Mouse (Mus musculus) thymus, adult 2 months (tissue): ENCODE measurements around the gene Dip2c. TPM values are rescaled to one million over a fixed set of nuclear protein-coding genes. Genes with fewer than 3 reads are reported as not detected.

Experiments
- DNase-seq: peaks from one replicate; pipeline ENCODE4 v3.0.0; 2021
- H3K27ac ChIP-seq: fragments of 200-500 bp; 2 replicates; pipeline ENCODE4 v1.5.1; 2012; ENCODE audit warnings: low read length, control low read depth; ENCODE audit not compliant: control insufficient read depth, insufficient read depth
- H3K27me3 ChIP-seq: fragments of 200-500 bp; 2 replicates; pipeline ENCODE4 v1.6.1; 2012; ENCODE audit warnings: mild to moderate bottlenecking, low read length, moderate library complexity, mixed read lengths; ENCODE audit not compliant: control insufficient read depth, insufficient read depth
- H3K36me3 ChIP-seq: fragments of 200-500 bp; 2 replicates; pipeline ENCODE4 v1.6.1; 2012; ENCODE audit warnings: mild to moderate bottlenecking, low read length, moderate library complexity; ENCODE audit not compliant: control insufficient read depth, insufficient read depth
- H3K4me1 ChIP-seq: fragments of 200-500 bp; replicated peaks from 2 replicates; pipeline ENCODE4 v1.6.1; 2012; ENCODE audit warnings: low read length; ENCODE audit not compliant: control insufficient read depth, insufficient read depth
- H3K4me3 ChIP-seq: fragments of 200-500 bp; 2 replicates; pipeline ENCODE4 v1.5.1; 2012; ENCODE audit warnings: mild to moderate bottlenecking, low read length, control low read depth, moderate library complexity; ENCODE audit not compliant: control insufficient read depth, insufficient read depth
- CTCF ChIP-seq: fragments of 200-500 bp; IDR thresholded peaks from 2 replicates; pipeline ENCODE4 v1.5.1; 2012; ENCODE audit warnings: mild to moderate bottlenecking, control low read depth, low read length, moderate library complexity, borderline replicate concordance; ENCODE audit not compliant: control insufficient read depth, poor library complexity, insufficient read depth; ENCODE audit errors: extremely low read depth
- POLR2A ChIP-seq: fragments of 200-500 bp; IDR thresholded peaks from 2 replicates; pipeline ENCODE4 v1.6.1; 2012; ENCODE audit warnings: mild to moderate bottlenecking, low read length, control low read depth, moderate library complexity; ENCODE audit not compliant: control insufficient read depth, poor library complexity, insufficient read depth; ENCODE audit errors: extremely low read depth
- WGBS: fragments of 180-500 bp; shearing (Covaris S2); methylation state at CpG from one replicate; pipeline ENCODE4 v1.1.7; 2018; 5-methylcytosine and 5-hydroxymethylcytosine counted together
- polyA plus RNA-seq: library from polyadenylated mRNA; depleted of rRNA; stranded (reverse); fragments of >200 nt; gene quantifications from 2 replicates; pipeline ENCODE4 v1.2.3, GENCODE M21; 2012

Gene Dip2c
- polyA plus RNA-seq, 1 experiment: 6.5 TPM

GRCm38 (mm10) chr13:9426267-9426666, 149.9 kb downstream of the Dip2c start:
- H3K36me3 ChIP-seq: no peaks in the 10 kb centered on the region
- no peaks in the 10 kb centered on the region for H3K27me3 ChIP-seq
- H3K4me1 ChIP-seq: no peaks in the 10 kb centered on the region
- no peak overlapping the region for H3K4me3 ChIP-seq
- DNase-seq: no peak
- no peak overlapping the region for H3K27ac ChIP-seq
- TF ChIP-seq CTCF (no peak), POLR2A (no peak)

DNA sequence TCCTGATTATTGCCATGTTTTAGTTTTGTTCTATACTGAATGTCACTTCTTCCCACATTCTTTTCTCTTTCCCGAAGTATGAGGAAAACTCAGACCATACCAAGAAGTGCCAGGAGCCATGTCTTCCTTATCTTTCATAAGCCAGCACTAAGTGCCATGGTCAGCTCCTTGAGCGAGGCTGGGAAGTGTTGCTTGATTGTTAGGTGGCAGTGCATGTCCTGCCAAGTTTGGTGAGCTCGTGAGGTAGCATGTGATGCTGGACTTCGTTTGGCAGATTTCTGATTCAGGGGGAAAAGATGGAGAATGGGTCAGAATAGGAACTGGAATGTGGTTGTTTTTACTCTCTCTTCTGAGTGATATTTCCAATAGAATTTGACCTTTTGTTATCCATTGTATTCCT, 150.5 kb downstream of the Dip2c start:
- no peaks in the 10 kb centered on the region for H3K27me3 ChIP-seq
- H3K4me1 ChIP-seq: no peaks in the 10 kb centered on the region
- no peak for DNase-seq
- H3K4me3 ChIP-seq: no peak overlapping the region
- WGBS: 87% methylated on average over 4 of the region's 4 CpGs
- H3K36me3 ChIP-seq: no peaks in the 10 kb centered on the region
- H3K27ac ChIP-seq: no peak overlapping the region
- TF ChIP-seq POLR2A (no peak), CTCF (no peak)

- no peaks in the 10 kb centered on the region for H3K36me3 ChIP-seq
- DNase-seq: no peak
- 44% methylated on average over 1 of the region's 1 CpGs for WGBS
- no peaks in the 10 kb centered on the region for H3K4me1 ChIP-seq
- H3K27ac ChIP-seq: no peak overlapping the region
- no peak overlapping the region for H3K4me3 ChIP-seq
- no peaks in the 10 kb centered on the region for H3K27me3 ChIP-seq
- TF ChIP-seq POLR2A: no peak
- no peak for TF ChIP-seq CTCF
Observed at GRCm38 (mm10) chr13:9429884-9430283, 153.6 kb downstream of the Dip2c start.

DNA sequence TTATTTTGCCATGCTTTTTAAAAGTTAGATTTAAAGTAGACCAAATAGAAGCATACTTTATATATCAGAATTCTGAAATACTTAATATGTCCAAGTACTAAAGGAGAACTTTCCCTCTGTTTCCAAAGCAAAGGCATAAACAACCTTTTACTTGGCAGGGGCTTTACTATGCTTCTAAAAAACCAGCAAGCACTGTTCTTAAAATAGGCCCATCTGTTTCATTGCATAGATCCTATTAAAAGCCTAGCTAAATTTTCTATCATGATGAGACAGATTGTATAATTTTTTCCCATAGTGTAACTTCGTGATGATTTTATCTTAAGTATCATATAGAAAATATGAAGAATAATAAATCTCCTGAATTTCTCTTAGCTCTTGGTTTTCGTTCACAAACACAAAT, 154.4 kb downstream of the Dip2c start:
- no peak for TF ChIP-seq POLR2A
- TF ChIP-seq CTCF: no peak
- 92% methylated on average over 2 of the region's 2 CpGs for WGBS

DNA sequence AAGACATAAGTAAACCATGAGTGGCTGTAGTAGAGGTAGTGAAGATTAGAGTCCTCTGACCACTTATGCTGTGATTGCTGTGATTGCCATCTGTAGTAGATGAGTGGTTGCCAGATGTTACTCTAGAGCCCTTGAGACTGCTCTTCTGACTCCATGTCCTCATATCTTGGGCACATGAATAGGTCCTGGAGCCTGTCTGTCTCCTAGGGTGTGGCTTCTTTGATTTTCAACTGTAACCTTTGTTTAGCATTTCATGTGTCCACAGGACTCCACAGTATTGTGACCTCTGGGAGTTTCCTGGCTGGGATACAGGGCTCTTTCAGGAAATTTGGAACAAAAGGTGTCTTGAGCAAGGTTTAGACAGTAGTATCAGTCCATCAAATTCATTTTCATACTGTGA, 155.1 kb downstream of the Dip2c start:
- Histone ChIP-seq H3K36me3 (no peaks in the 10 kb centered on the region), H3K4me3 (no peak overlapping the region), H3K4me1 (no peaks in the 10 kb centered on the region), H3K27me3 (no peaks in the 10 kb centered on the region), H3K27ac (no peak overlapping the region)
- TF ChIP-seq CTCF: no peak
- TF ChIP-seq POLR2A: no peak
- no peak for DNase-seq

More for the DNA sequence above, 154.4 kb downstream of the Dip2c start:
- Histone ChIP-seq H3K36me3 (no peaks in the 10 kb centered on the region), H3K27ac (no peak overlapping the region), H3K4me1 (no peaks in the 10 kb centered on the region), H3K4me3 (no peak overlapping the region), H3K27me3 (no peaks in the 10 kb centered on the region)
- DNase-seq: no peak

GRCm38 (mm10) chr13:9443066-9443465, 166.7 kb downstream of the Dip2c start:
- H3K4me3 ChIP-seq: no peak overlapping the region

More at GRCm38 (mm10) chr13:9443066-9443465, 166.7 kb downstream of the Dip2c start:
- TF ChIP-seq CTCF: no peak
- no peak for TF ChIP-seq POLR2A
- no peak overlapping the region for H3K27ac ChIP-seq
- no peaks in the 10 kb centered on the region for H3K4me1 ChIP-seq
- WGBS: 93% methylated on average over 4 of the region's 4 CpGs
- no peak for DNase-seq
- no peaks in the 10 kb centered on the region for H3K27me3 ChIP-seq
- H3K36me3 ChIP-seq: no peaks in the 10 kb centered on the region
